Mouse (Mus musculus): Measurements from ENCODE around the gene Gadl1. TPM values are rescaled to one million over a fixed set of nuclear protein-coding genes. Genes with fewer than 3 reads are reported as not detected.

The Gadl1 gene
- total RNA-seq, 2 experiments from 2014 or later = 0.36 to 0.49 TPM

- no peak overlapping the region for H3K27ac ChIP-seq
- no peak for DNase-seq (ENCODE audit: low spot score in 2 of 2)
- no peak overlapping the region for H3K4me3 ChIP-seq
- no peak for TF ChIP-seq CTCF (conservative IDR thresholded peaks at IDR 0.05)
These were observed 178.0 kb downstream of the Gadl1 start for GRCm38 (mm10) chr9:116087263-116087662.

GRCm38 (mm10) chr9:116087880-116088279 lies 178.6 kb downstream of the Gadl1 start:
- peak; percentile 94 for TF ChIP-seq CTCF (conservative IDR thresholded peaks at IDR 0.05)
- no peak overlapping the region for H3K4me3 ChIP-seq
- DNase-seq (ENCODE audit: low spot score in 2 of 2) = peak; percentile 41 to 74
- H3K27ac ChIP-seq = peak overlapping the region; percentile 20; the same call in 1 of the 2 replicates

GRCm38 (mm10) chr9:116088912-116089311 lies 179.7 kb downstream of the Gadl1 start:
- no peak for DNase-seq (ENCODE audit: low spot score in 2 of 2)
- Histone ChIP-seq H3K27ac (peak overlapping the region; percentile 20; the same call in 1 of the 2 replicates), H3K4me3 (no peak overlapping the region)
- peak; percentile 65 for TF ChIP-seq CTCF (conservative IDR thresholded peaks at IDR 0.05)

- no peak for DNase-seq (ENCODE audit: low spot score in 2 of 2)
These were observed 181.0 kb downstream of the Gadl1 start for GRCm38 (mm10) chr9:116090296-116090695.

GRCm38 (mm10) chr9:116091101-116091841 lies 182.0 kb downstream of the Gadl1 start:
- Histone ChIP-seq H3K4me3 (no peak overlapping the region), H3K27ac (no peak overlapping the region)
- no peak for TF ChIP-seq CTCF (conservative IDR thresholded peaks at IDR 0.05)
- no peak for DNase-seq (ENCODE audit: low spot score in 2 of 2)

More at GRCm38 (mm10) chr9:116090296-116090695, 181.0 kb downstream of the Gadl1 start:
- no peak for TF ChIP-seq CTCF (conservative IDR thresholded peaks at IDR 0.05)
- Histone ChIP-seq H3K4me3 (no peak overlapping the region), H3K27ac (no peak overlapping the region)

GRCm38 (mm10) chr9:116091921-116092320 lies 182.7 kb downstream of the Gadl1 start:
- no peak for DNase-seq (ENCODE audit: low spot score in 2 of 2)
- TF ChIP-seq CTCF (conservative IDR thresholded peaks at IDR 0.05) = no peak
- Histone ChIP-seq H3K27ac (peak overlapping the region; percentile 59; the same call in 1 of the 2 replicates), H3K4me3 (no peak overlapping the region)

- TF ChIP-seq CTCF (conservative IDR thresholded peaks at IDR 0.05) = no peak
- no peak for DNase-seq (ENCODE audit: low spot score in 2 of 2)
- H3K4me3 ChIP-seq = no peak overlapping the region
- H3K27ac ChIP-seq = peak overlapping the region; percentile 63; the same call in 1 of the 2 replicates
These were observed 189.7 kb downstream of the Gadl1 start for GRCm38 (mm10) chr9:116098724-116099595.

GRCm38 (mm10) chr9:116099596-116099993 lies 190.3 kb downstream of the Gadl1 start:
- DNase-seq (ENCODE audit: low spot score in 2 of 2) = no peak
- Histone ChIP-seq H3K27ac (peak overlapping the region; percentile 63; the same call in 1 of the 2 replicates), H3K4me3 (no peak overlapping the region)
- TF ChIP-seq CTCF (conservative IDR thresholded peaks at IDR 0.05) = no peak

- TF ChIP-seq CTCF (conservative IDR thresholded peaks at IDR 0.05) = no peak
- Histone ChIP-seq H3K27ac (peak overlapping the region; percentile 63; the same call in 1 of the 2 replicates), H3K4me3 (no peak overlapping the region)
- DNase-seq (ENCODE audit: low spot score in 2 of 2) = no peak
These were observed 190.8 kb downstream of the Gadl1 start for GRCm38 (mm10) chr9:116100015-116100414.

- no peak for DNase-seq (ENCODE audit: low spot score in 2 of 2)
- Histone ChIP-seq H3K27ac (no peak overlapping the region), H3K4me3 (no peak overlapping the region)
- TF ChIP-seq CTCF (conservative IDR thresholded peaks at IDR 0.05) = no peak
These were observed 192.6 kb downstream of the Gadl1 start for GRCm38 (mm10) chr9:116101842-116102241.

- no peak for TF ChIP-seq CTCF (conservative IDR thresholded peaks at IDR 0.05)
- Histone ChIP-seq H3K27ac (no peak overlapping the region), H3K4me3 (no peak overlapping the region)
- no peak for DNase-seq (ENCODE audit: low spot score in 2 of 2)
These were observed 195.5 kb downstream of the Gadl1 start for GRCm38 (mm10) chr9:116104770-116105169.

GRCm38 (mm10) chr9:116108729-116109128 lies 199.5 kb downstream of the Gadl1 start:
- no peak overlapping the region for H3K4me3 ChIP-seq
- no peak overlapping the region for H3K27ac ChIP-seq
- no peak for TF ChIP-seq CTCF (conservative IDR thresholded peaks at IDR 0.05)
- no peak for DNase-seq (ENCODE audit: low spot score in 2 of 2)
